Mouse (Mus musculus): ENCODE results near the gene Nppa.
"Not testable (repeated sequence)": the region's sequence is repeated elsewhere in the genome, so short reads cannot be mapped to it uniquely, and the experiment has no call there.

Nppa gene

GRCm38 (mm10) chr4:148012216-148012615 lies 11.7 kb downstream of the Nppa start:
- peak; percentile 29 to 54 for DNase-seq

- no peak for DNase-seq
Measured at GRCm38 (mm10) chr4:148015418-148015817, 14.9 kb downstream of the Nppa start.

- DNase-seq, result peak; percentile 62 to 75
Measured at GRCm38 (mm10) chr4:148016981-148017380, 16.5 kb downstream of the Nppa start.

GRCm38 (mm10) chr4:148018410-148018809 lies 17.9 kb downstream of the Nppa start:
- no peak for DNase-seq

- peak; percentile 73 to 86 for DNase-seq
Measured at GRCm38 (mm10) chr4:148024003-148024402, 23.5 kb downstream of the Nppa start.

GRCm38 (mm10) chr4:148029297-148029696 lies 28.8 kb downstream of the Nppa start:
- DNase-seq, result peak; percentile 53 to 60

GRCm38 (mm10) chr4:148030506-148030905 lies 30.0 kb downstream of the Nppa start:
- peak; percentile 76 to 84 for DNase-seq

GRCm38 (mm10) chr4:148033858-148034410 lies 33.4 kb downstream of the Nppa start:
- no peak for DNase-seq

- peak in 1 of 2 experiments; percentile 45 for DNase-seq
Measured at GRCm38 (mm10) chr4:148035440-148035839, 34.9 kb downstream of the Nppa start.

- no peak for DNase-seq
Measured at GRCm38 (mm10) chr4:148038079-148038599, 37.6 kb downstream of the Nppa start.

GRCm38 (mm10) chr4:148038600-148039253 lies 38.2 kb downstream of the Nppa start, which contains the start of the genes Clcn6 and Mthfr:
Gene Clcn6, minus strand, starts transcription at chr4:148038821.
Gene Mthfr, plus strand, starts transcription at chr4:148039077.
- DNase-seq, result peak; percentile 99

GRCm38 (mm10) chr4:148039254-148040028 lies 38.9 kb downstream of the Nppa start:
- DNase-seq, result no peak

- peak in 1 of 2 experiments; percentile 43 for DNase-seq
Measured at GRCm38 (mm10) chr4:148040029-148040830, 39.7 kb downstream of the Nppa start.

- DNase-seq, result peak; percentile 77 to 78
Measured at GRCm38 (mm10) chr4:148040933-148041610, 40.5 kb downstream of the Nppa start.

- DNase-seq, result peak; percentile 29 to 50
Measured at GRCm38 (mm10) chr4:148041611-148042191, 41.2 kb downstream of the Nppa start.

GRCm38 (mm10) chr4:148043327-148043726 lies 42.8 kb downstream of the Nppa start:
- DNase-seq, result not testable (repeated sequence)

GRCm38 (mm10) chr4:148044113-148044512 lies 43.6 kb downstream of the Nppa start:
- no peak for DNase-seq

GRCm38 (mm10) chr4:148046450-148047031 lies 46.0 kb downstream of the Nppa start:
- peak in 1 of 2 experiments; percentile 41 for DNase-seq

GRCm38 (mm10) chr4:148050396-148050914 lies 49.9 kb downstream of the Nppa start:
- DNase-seq, result not testable (repeated sequence)

GRCm38 (mm10) chr4:148051046-148051776 lies 50.7 kb downstream of the Nppa start:
- DNase-seq, result no peak

Measured in kidney, adult 8-10 months (tissue).